Mouse (Mus musculus): ENCODE measurements at regions not wholly inside any gene's neighbourhood (a gene's known extent, or its start where the extent isn't known, plus 50 kb on each side); places are given as distances from the start of the nearest gene placed in this dataset.

- H3K36me3 ChIP-seq (ENCODE audit: control insufficient read depth, insufficient read depth, low read length): no peaks in the 10 kb centered on the region
- no peak overlapping the region for H3K4me3 ChIP-seq (ENCODE audit: control insufficient read depth, low read depth, low read length)
- no peak overlapping the region for H3K27ac ChIP-seq (ENCODE audit: control insufficient read depth, insufficient read depth, low read depth, low read length)
- H3K27me3 ChIP-seq (ENCODE audit: control insufficient read depth, insufficient read depth, low read length): no peaks in the 10 kb centered on the region
- H3K4me1 ChIP-seq (ENCODE audit: control insufficient read depth, insufficient read depth, low read length): no peaks in the 10 kb centered on the region
- TF ChIP-seq CTCF (IDR thresholded peaks at IDR 0.05; ENCODE audit: control insufficient read depth, insufficient read depth, insufficient replicate concordance, low read depth, low read length) (no peak), POLR2A (IDR thresholded peaks at IDR 0.05; ENCODE audit: control insufficient read depth, low read depth, low read length) (no peak)
These were observed 655.4 kb upstream of the Nrsn1 start for GRCm38 (mm10) chr13:25925685-25926084.

GRCm38 (mm10) chr13:25899871-25900270 lies 629.6 kb upstream of the Nrsn1 start:
- no peak overlapping the region for H3K4me3 ChIP-seq (ENCODE audit: control insufficient read depth, low read depth, low read length)
- H3K36me3 ChIP-seq (ENCODE audit: control insufficient read depth, insufficient read depth, low read length): no peaks in the 10 kb centered on the region
- H3K4me1 ChIP-seq (ENCODE audit: control insufficient read depth, insufficient read depth, low read length): no peaks in the 10 kb centered on the region
- H3K27me3 ChIP-seq (ENCODE audit: control insufficient read depth, insufficient read depth, low read length): no peaks in the 10 kb centered on the region
- TF ChIP-seq POLR2A (IDR thresholded peaks at IDR 0.05; ENCODE audit: control insufficient read depth, low read depth, low read length) (no peak), CTCF (IDR thresholded peaks at IDR 0.05; ENCODE audit: control insufficient read depth, insufficient read depth, insufficient replicate concordance, low read depth, low read length) (no peak)
- H3K27ac ChIP-seq (ENCODE audit: control insufficient read depth, insufficient read depth, low read depth, low read length): no peak overlapping the region

GRCm38 (mm10) chr13:25893150-25893549 lies 622.8 kb upstream of the Nrsn1 start:
- Histone ChIP-seq H3K4me3 (ENCODE audit: control insufficient read depth, low read depth, low read length) (no peak overlapping the region), H3K27ac (ENCODE audit: control insufficient read depth, insufficient read depth, low read depth, low read length) (no peak overlapping the region), H3K4me1 (ENCODE audit: control insufficient read depth, insufficient read depth, low read length) (no peaks in the 10 kb centered on the region), H3K36me3 (ENCODE audit: control insufficient read depth, insufficient read depth, low read length) (no peaks in the 10 kb centered on the region), H3K27me3 (ENCODE audit: control insufficient read depth, insufficient read depth, low read length) (no peaks in the 10 kb centered on the region)
- TF ChIP-seq CTCF (IDR thresholded peaks at IDR 0.05; ENCODE audit: control insufficient read depth, insufficient read depth, insufficient replicate concordance, low read depth, low read length) (no peak), POLR2A (IDR thresholded peaks at IDR 0.05; ENCODE audit: control insufficient read depth, low read depth, low read length) (no peak)

GRCm38 (mm10) chr13:25882818-25883217 lies 612.5 kb upstream of the Nrsn1 start:
- H3K4me3 ChIP-seq (ENCODE audit: control insufficient read depth, low read depth, low read length): no peak overlapping the region
- H3K27me3 ChIP-seq (ENCODE audit: control insufficient read depth, insufficient read depth, low read length): no peaks in the 10 kb centered on the region

GRCm38 (mm10) chr13:25868923-25869322 lies 598.6 kb upstream of the Nrsn1 start:
- no peak for TF ChIP-seq CTCF (IDR thresholded peaks at IDR 0.05; ENCODE audit: control insufficient read depth, insufficient read depth, insufficient replicate concordance, low read depth, low read length)
- no peak for TF ChIP-seq POLR2A (IDR thresholded peaks at IDR 0.05; ENCODE audit: control insufficient read depth, low read depth, low read length)
- Histone ChIP-seq H3K4me1 (ENCODE audit: control insufficient read depth, insufficient read depth, low read length) (no peaks in the 10 kb centered on the region), H3K27ac (ENCODE audit: control insufficient read depth, insufficient read depth, low read depth, low read length) (no peak overlapping the region), H3K36me3 (ENCODE audit: control insufficient read depth, insufficient read depth, low read length) (no peaks in the 10 kb centered on the region), H3K4me3 (ENCODE audit: control insufficient read depth, low read depth, low read length) (no peak overlapping the region), H3K27me3 (ENCODE audit: control insufficient read depth, insufficient read depth, low read length) (no peaks in the 10 kb centered on the region)

More at GRCm38 (mm10) chr13:25882818-25883217, 612.5 kb upstream of the Nrsn1 start:
- H3K36me3 ChIP-seq (ENCODE audit: control insufficient read depth, insufficient read depth, low read length): no peaks in the 10 kb centered on the region
- no peak for TF ChIP-seq POLR2A (IDR thresholded peaks at IDR 0.05; ENCODE audit: control insufficient read depth, low read depth, low read length)
- no peak for TF ChIP-seq CTCF (IDR thresholded peaks at IDR 0.05; ENCODE audit: control insufficient read depth, insufficient read depth, insufficient replicate concordance, low read depth, low read length)
- H3K4me1 ChIP-seq (ENCODE audit: control insufficient read depth, insufficient read depth, low read length): no peaks in the 10 kb centered on the region
- H3K27ac ChIP-seq (ENCODE audit: control insufficient read depth, insufficient read depth, low read depth, low read length): no peak overlapping the region

- TF ChIP-seq CTCF (IDR thresholded peaks at IDR 0.05; ENCODE audit: control insufficient read depth, insufficient read depth, insufficient replicate concordance, low read depth, low read length) (no peak), POLR2A (IDR thresholded peaks at IDR 0.05; ENCODE audit: control insufficient read depth, low read depth, low read length) (no peak)
- Histone ChIP-seq H3K4me3 (ENCODE audit: control insufficient read depth, low read depth, low read length) (no peak overlapping the region), H3K36me3 (ENCODE audit: control insufficient read depth, insufficient read depth, low read length) (no peaks in the 10 kb centered on the region), H3K27me3 (ENCODE audit: control insufficient read depth, insufficient read depth, low read length) (no peaks in the 10 kb centered on the region), H3K4me1 (ENCODE audit: control insufficient read depth, insufficient read depth, low read length) (no peaks in the 10 kb centered on the region), H3K27ac (ENCODE audit: control insufficient read depth, insufficient read depth, low read depth, low read length) (no peak overlapping the region)
These were observed 587.9 kb upstream of the Nrsn1 start for GRCm38 (mm10) chr13:25858207-25858606.

- H3K4me3 ChIP-seq (ENCODE audit: control insufficient read depth, low read depth, low read length): no peak overlapping the region
- H3K27me3 ChIP-seq (ENCODE audit: control insufficient read depth, insufficient read depth, low read length): no peaks in the 10 kb centered on the region
- no peaks in the 10 kb centered on the region for H3K4me1 ChIP-seq (ENCODE audit: control insufficient read depth, insufficient read depth, low read length)
- H3K27ac ChIP-seq (ENCODE audit: control insufficient read depth, insufficient read depth, low read depth, low read length): no peak overlapping the region
- H3K36me3 ChIP-seq (ENCODE audit: control insufficient read depth, insufficient read depth, low read length): no peaks in the 10 kb centered on the region
- TF ChIP-seq POLR2A (IDR thresholded peaks at IDR 0.05; ENCODE audit: control insufficient read depth, low read depth, low read length) (no peak), CTCF (IDR thresholded peaks at IDR 0.05; ENCODE audit: control insufficient read depth, insufficient read depth, insufficient replicate concordance, low read depth, low read length) (no peak)
These were observed 587.3 kb upstream of the Nrsn1 start for GRCm38 (mm10) chr13:25857569-25857968.

GRCm38 (mm10) chr13:25857096-25857495 lies 586.8 kb upstream of the Nrsn1 start:
- Histone ChIP-seq H3K4me1 (ENCODE audit: control insufficient read depth, insufficient read depth, low read length) (no peaks in the 10 kb centered on the region), H3K27me3 (ENCODE audit: control insufficient read depth, insufficient read depth, low read length) (no peaks in the 10 kb centered on the region), H3K36me3 (ENCODE audit: control insufficient read depth, insufficient read depth, low read length) (no peaks in the 10 kb centered on the region), H3K27ac (ENCODE audit: control insufficient read depth, insufficient read depth, low read depth, low read length) (no peak overlapping the region), H3K4me3 (ENCODE audit: control insufficient read depth, low read depth, low read length) (no peak overlapping the region)
- no peak for TF ChIP-seq CTCF (IDR thresholded peaks at IDR 0.05; ENCODE audit: control insufficient read depth, insufficient read depth, insufficient replicate concordance, low read depth, low read length)
- no peak for TF ChIP-seq POLR2A (IDR thresholded peaks at IDR 0.05; ENCODE audit: control insufficient read depth, low read depth, low read length)
